Mouse (Mus musculus) adrenal gland, adult 2 months (tissue): ENCODE measurements around the gene Elob. TPM values are rescaled to one million over a fixed set of nuclear protein-coding genes. Genes with fewer than 3 reads are reported as not detected.

ENCODE experiments used
- DNase-seq: peaks from one replicate; pipeline ENCODE4 v3.0.0; 2021
- microRNA-seq, 2 experiments: library from miRNA; unstranded; fragments of <30 nt; microRNA quantifications; one replicate each; pipeline ENCODE4 v1.2.0; 2021
- polyA plus RNA-seq: library from polyadenylated mRNA; depleted of rRNA; stranded (reverse); fragments of >200 nt; gene quantifications from 2 replicates; pipeline ENCODE4 v1.2.3, GENCODE M21; 2012; rRNA removed
- total RNA-seq, 2 experiments: library from RNA; stranded (reverse); gene quantifications; 2 replicates each; pipeline ENCODE4 v1.2.3; 2021

Gene Elob
- total and polyA plus RNA-seq, 3 experiments = 447 to 513 (median 451) TPM

GRCm38 (mm10) chr17:23785561-23786471 lies 43.1 kb downstream of the Elob start, which contains the start of gene Flywch2:
Gene Flywch2 (minus strand): TSS chr17:23786081.
- DNase-seq = peak; percentile 83

GRCm38 (mm10) chr17:23783352-23783751 lies 45.6 kb downstream of the Elob start:
- DNase-seq = no peak

GRCm38 (mm10) chr17:23778447-23778846 lies 50.5 kb downstream of the Elob start:
- DNase-seq = no peak

- no peak for DNase-seq
These were observed 51.8 kb downstream of the Elob start for GRCm38 (mm10) chr17:23777141-23777540.

- DNase-seq = no peak
These were observed 52.7 kb downstream of the Elob start for GRCm38 (mm10) chr17:23776216-23776615.

Small RNA genes within 50 kb of the gene (microRNA-seq; reads per million reads assigned to microRNA genes)
- gene Mir5125 = 0.88 to 5.0 reads per million in 2 experiments

Other genes starting within 250 kb of the Elob start
- 10 to 100 TPM in 1 of 2 experiments, 1 to 10 TPM in 1; 6.6 to 12.4 TPM for gene Zfp13, start 229.6 kb downstream of the Elob start, total RNA-seq
- gene Zfp13, start 229.6 kb downstream of the Elob start, polyA plus RNA-seq = 25.1 and 25.4 TPM in 2 replicates
- gene Zscan10, start 228.3 kb downstream of the Elob start, total RNA-seq = not detected
- gene Zscan10, start 228.3 kb downstream of the Elob start, polyA plus RNA-seq = 0.04 TPM in 1 of 2 replicates, not detected in the other
- gene Mmp25, start 183.9 kb downstream of the Elob start, total RNA-seq = under 1 TPM in 1 of 2 experiments, not detected in 1; 0.10 TPM
- 0.13 and 0.42 TPM in 2 replicates for gene Mmp25, start 183.9 kb downstream of the Elob start, polyA plus RNA-seq
- not detected for gene Bicdl2, start 168.6 kb downstream of the Elob start, total RNA-seq
- not detected in 2 replicates for gene Bicdl2, start 168.6 kb downstream of the Elob start, polyA plus RNA-seq
- gene Hcfc1r1, start 155.5 kb downstream of the Elob start, total RNA-seq = 100 to 1,000 TPM; 170 to 228 TPM
- gene Hcfc1r1, start 155.5 kb downstream of the Elob start, polyA plus RNA-seq = 747 and 838 TPM in 2 replicates
- gene Thoc6, start 155.3 kb downstream of the Elob start, total RNA-seq = 10 to 100 TPM; 19.5 to 36.7 TPM
- gene Thoc6, start 155.3 kb downstream of the Elob start, polyA plus RNA-seq = 28.1 and 30.6 TPM in 2 replicates
- 100 to 1,000 TPM; 147 to 270 TPM for gene Tnfrsf12a, start 151.7 kb downstream of the Elob start, total RNA-seq
- 83.4 and 96.8 TPM in 2 replicates for gene Tnfrsf12a, start 151.7 kb downstream of the Elob start, polyA plus RNA-seq
- not detected for gene Cldn6, start 149.9 kb downstream of the Elob start, total RNA-seq
- not detected in 2 replicates for gene Cldn6, start 149.9 kb downstream of the Elob start, polyA plus RNA-seq
- gene Cldn9, start 145.1 kb downstream of the Elob start, total RNA-seq = under 1 TPM in 1 of 2 experiments, not detected in 1; 0.21 TPM
- 0.09 and 0.13 TPM in 2 replicates for gene Cldn9, start 145.1 kb downstream of the Elob start, polyA plus RNA-seq
- 10 to 100 TPM in 1 of 2 experiments, 1 to 10 TPM in 1; 2.5 to 18.2 TPM for gene 1520401A03Rik, start 106.4 kb downstream of the Elob start, total RNA-seq
- 1.8 and 2.4 TPM in 2 replicates for gene 1520401A03Rik, start 106.4 kb downstream of the Elob start, polyA plus RNA-seq
- gene Pkmyt1, start 102.8 kb downstream of the Elob start, total RNA-seq = 1 to 10 TPM; 2.8 to 2.9 TPM
- gene Pkmyt1, start 102.8 kb downstream of the Elob start, polyA plus RNA-seq = 21.8 and 23.1 TPM in 2 replicates
- 10 to 100 TPM in 1 of 2 experiments, 1 to 10 TPM in 1; 7.6 to 17.6 TPM for gene Paqr4, start 88.3 kb downstream of the Elob start, total RNA-seq
- 33.3 and 37.8 TPM in 2 replicates for gene Paqr4, start 88.3 kb downstream of the Elob start, polyA plus RNA-seq
- gene Kremen2, start 83.3 kb downstream of the Elob start, total RNA-seq = not detected
- 0.28 and 0.54 TPM in 2 replicates for gene Kremen2, start 83.3 kb downstream of the Elob start, polyA plus RNA-seq
- 10 to 100 TPM; 61.8 to 85.0 TPM for gene Flywch1, start 57.5 kb downstream of the Elob start, total RNA-seq
- gene Flywch1, start 57.5 kb downstream of the Elob start, polyA plus RNA-seq = 45.8 and 49.3 TPM in 2 replicates
- 1 to 10 TPM; 4.3 to 6.7 TPM for gene Flywch2, start 43.1 kb downstream of the Elob start, total RNA-seq
- gene Flywch2, start 43.1 kb downstream of the Elob start, polyA plus RNA-seq = 8.7 and 12.0 TPM in 2 replicates
- 100 to 1,000 TPM; 322 to 545 TPM for gene Srrm2, start 38.6 kb downstream of the Elob start, total RNA-seq
- 1,031 and 1,277 TPM in 2 replicates for gene Srrm2, start 38.6 kb downstream of the Elob start, polyA plus RNA-seq
- gene Prss33, start 6.9 kb upstream of the Elob start, total RNA-seq = not detected
- 0.10 and 0.24 TPM in 2 replicates for gene Prss33, start 6.9 kb upstream of the Elob start, polyA plus RNA-seq
- gene Prss32, start 14.7 kb upstream of the Elob start, total RNA-seq = not detected
- gene Prss32, start 14.7 kb upstream of the Elob start, polyA plus RNA-seq = 0.06 TPM in 1 of 2 replicates, not detected in the other
- under 1 TPM; 0.35 to 0.45 TPM for gene Prss41, start 15.0 kb upstream of the Elob start, total RNA-seq
- 0.28 and 0.90 TPM in 2 replicates for gene Prss41, start 15.0 kb upstream of the Elob start, polyA plus RNA-seq
- gene Prss21, start 38.9 kb upstream of the Elob start, total RNA-seq = not detected
- gene Prss21, start 38.9 kb upstream of the Elob start, polyA plus RNA-seq = not detected in 2 replicates
- not detected for gene Dcpp1, start 51.7 kb upstream of the Elob start, total RNA-seq
- gene Dcpp1, start 51.7 kb upstream of the Elob start, polyA plus RNA-seq = not detected in 2 replicates
- gene Dcpp2, start 51.7 kb upstream of the Elob start, total RNA-seq = not detected
- not detected in 2 replicates for gene Dcpp2, start 51.7 kb upstream of the Elob start, polyA plus RNA-seq
- not detected for gene Dcpp3, start 88.3 kb upstream of the Elob start, total RNA-seq
- gene Dcpp3, start 88.3 kb upstream of the Elob start, polyA plus RNA-seq = not detected in 2 replicates
- gene Sbp, start 112.5 kb upstream of the Elob start, total RNA-seq = not detected
- gene Sbp, start 112.5 kb upstream of the Elob start, polyA plus RNA-seq = not detected in 2 replicates
- not detected for gene Sbpl, start 126.1 kb upstream of the Elob start, total RNA-seq
- not detected in 2 replicates for gene Sbpl, start 126.1 kb upstream of the Elob start, polyA plus RNA-seq
- under 1 TPM; 0.21 to 0.26 TPM for gene Prss30, start 151.4 kb upstream of the Elob start, total RNA-seq
- 0.63 and 0.74 TPM in 2 replicates for gene Prss30, start 151.4 kb upstream of the Elob start, polyA plus RNA-seq
- gene Prss22, start 169.0 kb upstream of the Elob start, total RNA-seq = not detected
- not detected in 2 replicates for gene Prss22, start 169.0 kb upstream of the Elob start, polyA plus RNA-seq
- under 1 TPM; 0.24 to 0.46 TPM for gene Prss27, start 209.0 kb upstream of the Elob start, total RNA-seq
- gene Prss27, start 209.0 kb upstream of the Elob start, polyA plus RNA-seq = 0.58 and 0.68 TPM in 2 replicates
- 10 to 100 TPM; 13.7 to 14.4 TPM for gene Kctd5, start 244.3 kb upstream of the Elob start, total RNA-seq
- 13.8 and 14.7 TPM in 2 replicates for gene Kctd5, start 244.3 kb upstream of the Elob start, polyA plus RNA-seq